Mouse (Mus musculus) limb, embryonic 13.5 days (tissue): ENCODE data around the gene Fubp1. TPM values are rescaled to one million over a fixed set of nuclear protein-coding genes. Genes with fewer than 3 reads are reported as not detected.
"Not testable (repeated sequence)": the region's sequence is repeated elsewhere in the genome, so short reads cannot be mapped to it uniquely, and the experiment has no call there.

Source experiments
- ATAC-seq: fragments of 200-750 bp; cut with Nextera tagmentation; 2 replicates; pipeline ENCODE4 v1.8.0; 2017; ENCODE audit warnings: low read depth, moderate number of reproducible peaks, moderate TSS enrichment; ENCODE audit not compliant: low FRiP score
- H3K27ac ChIP-seq: fragments of 300-500 bp; sonication (generic); 2 replicates; pipeline ENCODE4 v1.5.1; 2015; ENCODE audit warnings: inconsistent platforms, mild to moderate bottlenecking, moderate library complexity
- H3K27me3 ChIP-seq: fragments of 300-500 bp; sonication (generic); 2 replicates; pipeline ENCODE4 v1.6.1; 2015; ENCODE audit warnings: mild to moderate bottlenecking, inconsistent platforms
- H3K36me3 ChIP-seq: fragments of 300-500 bp; sonication (generic); 2 replicates; pipeline ENCODE4 v1.6.1; 2015; ENCODE audit warnings: inconsistent platforms, mild to moderate bottlenecking, moderate library complexity
- H3K4me1 ChIP-seq: fragments of 300-500 bp; sonication (generic); 2 replicates; pipeline ENCODE4 v1.6.1; 2015; ENCODE audit warnings: inconsistent platforms
- H3K4me2 ChIP-seq: fragments of 300-500 bp; sonication (generic); replicated peaks from 2 replicates; pipeline ENCODE4 v1.6.1; 2015; ENCODE audit warnings: inconsistent platforms, mild to moderate bottlenecking, moderate library complexity
- H3K4me3 ChIP-seq: fragments of 300-500 bp; sonication (generic); 2 replicates; pipeline ENCODE4 v1.5.1; 2015; ENCODE audit warnings: moderate library complexity, mild to moderate bottlenecking, inconsistent platforms
- H3K9ac ChIP-seq: fragments of 300-500 bp; sonication (generic); 2 replicates; pipeline ENCODE4 v1.6.1; 2015; ENCODE audit warnings: mild to moderate bottlenecking, inconsistent platforms
- H3K9me3 ChIP-seq: fragments of 300-500 bp; sonication (generic); 2 replicates; pipeline ENCODE4 v1.6.1; 2016; ENCODE audit warnings: inconsistent platforms
- WGBS: fragments of 180-500 bp; shearing (Covaris S2); methylation state at CpG from one replicate; pipeline ENCODE4 v1.1.7; 2015; 5-methylcytosine and 5-hydroxymethylcytosine counted together
- polyA plus RNA-seq: library from polyadenylated mRNA; unstranded; fragments of >200 nt; fragmentation: Nextera tagmentation; extraction: Ambion mirVana; gene quantifications from 2 replicates; pipeline ENCODE4 v1.2.1, GENCODE M21; 2015

The Fubp1 gene
- polyA plus RNA-seq, 1 experiment from 2014 or later, result 338 TPM

- 71% methylated on average over 4 of the region's 4 CpGs for WGBS
- Histone ChIP-seq H3K4me2 (no peak overlapping the region), H3K4me3 (no peak overlapping the region), H3K27me3 (no peaks in the 10 kb centered on the region), H3K4me1 (no peaks in the 10 kb centered on the region), H3K27ac (no peak overlapping the region; the same call in 1 of the 2 replicates), H3K9me3 (no peaks in the 10 kb centered on the region), H3K9ac (no peak overlapping the region), H3K36me3 (peaks cover 31% of the 10 kb centered on the region)
- ATAC-seq, result no peak
Measured at GRCm38 (mm10) chr3:152243304-152243703, 33.1 kb downstream of the Fubp1 start.

- H3K4me3 ChIP-seq, result no peak overlapping the region
- no peak overlapping the region for H3K4me2 ChIP-seq
- no peaks in the 10 kb centered on the region for H3K4me1 ChIP-seq
- peaks cover 15% of the 10 kb centered on the region for H3K36me3 ChIP-seq
- ATAC-seq, result no peak
- no peaks in the 10 kb centered on the region for H3K9me3 ChIP-seq
- H3K27me3 ChIP-seq, result no peaks in the 10 kb centered on the region
- H3K27ac ChIP-seq, result no peak overlapping the region
- no peak overlapping the region for H3K9ac ChIP-seq
- 83% methylated on average over 5 of the region's 5 CpGs for WGBS
Measured at GRCm38 (mm10) chr3:152245273-152245910, 35.2 kb downstream of the Fubp1 start.

- no peak overlapping the region for H3K4me3 ChIP-seq
- no peaks in the 10 kb centered on the region for H3K4me1 ChIP-seq
- H3K9ac ChIP-seq, result no peak overlapping the region
- no peak overlapping the region for H3K27ac ChIP-seq
- WGBS, result 90% methylated on average over 12 of the region's 12 CpGs
- no peak for ATAC-seq
- H3K9me3 ChIP-seq, result no peaks in the 10 kb centered on the region
- H3K4me2 ChIP-seq, result no peak overlapping the region
- no peaks in the 10 kb centered on the region for H3K27me3 ChIP-seq
- peaks cover 10% of the 10 kb centered on the region; the same call in 1 of the 2 replicates for H3K36me3 ChIP-seq
Measured at GRCm38 (mm10) chr3:152247708-152248107, 37.5 kb downstream of the Fubp1 start.

GRCm38 (mm10) chr3:152250487-152250886 is 40.3 kb downstream of the Fubp1 start:
- peaks cover 4% of the 10 kb centered on the region; the same call in 1 of the 2 replicates for H3K36me3 ChIP-seq
- H3K27me3 ChIP-seq, result no peaks in the 10 kb centered on the region
- no peak overlapping the region for H3K4me2 ChIP-seq
- H3K4me3 ChIP-seq, result no peak overlapping the region
- no peak overlapping the region for H3K9ac ChIP-seq
- H3K4me1 ChIP-seq, result no peaks in the 10 kb centered on the region
- no peak overlapping the region for H3K27ac ChIP-seq
- H3K9me3 ChIP-seq, result no peaks in the 10 kb centered on the region
- 84% methylated on average over 1 of the region's 1 CpGs for WGBS
- no peak for ATAC-seq

- Histone ChIP-seq H3K36me3 (no peaks in the 10 kb centered on the region), H3K27me3 (no peaks in the 10 kb centered on the region), H3K4me1 (0 out of 2 replicates have a peak, but pooled peaks cover 5% of the 10 kb centered on the region), H3K4me3 (no peak overlapping the region), H3K4me2 (no peak overlapping the region), H3K27ac (no peak overlapping the region), H3K9me3 (no peaks in the 10 kb centered on the region), H3K9ac (no peak overlapping the region)
- 75% methylated on average over 3 of the region's 3 CpGs for WGBS
- ATAC-seq, result no peak
Measured at GRCm38 (mm10) chr3:152257528-152257927, 47.3 kb downstream of the Fubp1 start.

GRCm38 (mm10) chr3:152259409-152259808 is 49.2 kb downstream of the Fubp1 start:
- H3K27ac ChIP-seq, H3K9ac ChIP-seq, H3K36me3 ChIP-seq, H3K4me3 ChIP-seq, H3K4me2 ChIP-seq, H3K27me3 ChIP-seq, H3K4me1 ChIP-seq, H3K9me3 ChIP-seq: not testable (repeated sequence)
- 33% methylated on average over 8 of the region's 9 CpGs for WGBS
- ATAC-seq, result peak; percentile 52

- Histone ChIP-seq H3K27me3 (peaks cover 11% of the 10 kb centered on the region), H3K4me2 (no peak overlapping the region), H3K4me3 (no peak overlapping the region), H3K9ac (no peak overlapping the region), H3K9me3 (no peaks in the 10 kb centered on the region), H3K36me3 (no peaks in the 10 kb centered on the region), H3K27ac (no peak overlapping the region), H3K4me1 (peaks cover 16% of the 10 kb centered on the region; the same call in 1 of the 2 replicates)
- WGBS, result 97% methylated on average over 1 of the region's 1 CpGs
- ATAC-seq, result no peak
Measured at GRCm38 (mm10) chr3:152260362-152260761, 50.1 kb downstream of the Fubp1 start.

- 40% methylated on average over 8 of the region's 8 CpGs for WGBS
- Histone ChIP-seq H3K9ac (peak overlapping the region; percentile 21; the same call in 1 of the 2 replicates), H3K4me2 (no peak overlapping the region), H3K4me3 (no peak overlapping the region), H3K27me3 (peaks cover 14% of the 10 kb centered on the region), H3K27ac (no peak overlapping the region), H3K9me3 (no peaks in the 10 kb centered on the region), H3K36me3 (no peaks in the 10 kb centered on the region), H3K4me1 (peaks cover 22% of the 10 kb centered on the region)
- no peak for ATAC-seq
Measured at GRCm38 (mm10) chr3:152261436-152261835, 51.2 kb downstream of the Fubp1 start.

GRCm38 (mm10) chr3:152261948-152262347 is 51.7 kb downstream of the Fubp1 start:
- Histone ChIP-seq H3K9me3 (no peaks in the 10 kb centered on the region), H3K27ac (no peak overlapping the region), H3K27me3 (peaks cover 17% of the 10 kb centered on the region), H3K36me3 (no peaks in the 10 kb centered on the region), H3K4me1 (peaks cover 26% of the 10 kb centered on the region), H3K4me3 (no peak overlapping the region), H3K4me2 (no peak overlapping the region), H3K9ac (no peak overlapping the region)
- no peak for ATAC-seq
- 52% methylated on average over 8 of the region's 8 CpGs for WGBS

GRCm38 (mm10) chr3:152264374-152264773 is 54.2 kb downstream of the Fubp1 start:
- H3K9me3 ChIP-seq, result no peaks in the 10 kb centered on the region
- ATAC-seq, result no peak
- WGBS, result 44% methylated on average over 10 of the region's 10 CpGs
- H3K4me2 ChIP-seq, result peak overlapping the region; percentile 88
- no peaks in the 10 kb centered on the region for H3K36me3 ChIP-seq
- peaks cover 28% of the 10 kb centered on the region for H3K27me3 ChIP-seq
- H3K4me1 ChIP-seq, result peaks cover 26% of the 10 kb centered on the region
- peak overlapping the region; percentile 62 for H3K4me3 ChIP-seq
- no peak overlapping the region for H3K9ac ChIP-seq
- no peak overlapping the region for H3K27ac ChIP-seq

- Histone ChIP-seq H3K27ac (0 out of 2 replicates have a peak overlapping the region, but pooled peaks have one; percentile 88), H3K4me2 (peak overlapping the region; percentile 88)
- 42% methylated on average over 12 of the region's 12 CpGs for WGBS
Measured at GRCm38 (mm10) chr3:152264830-152265229, 54.6 kb downstream of the Fubp1 start.

GRCm38 (mm10) chr3:152265351-152266035 is 55.3 kb downstream of the Fubp1 start:
- peaks cover 26% of the 10 kb centered on the region for H3K4me1 ChIP-seq
- WGBS, result under 1% methylated on average over 59 of the region's 63 CpGs
- H3K9me3 ChIP-seq, result no peaks in the 10 kb centered on the region
- H3K27me3 ChIP-seq, result peaks cover 28% of the 10 kb centered on the region
- peak overlapping the region; percentile 88 for H3K27ac ChIP-seq
- peak overlapping the region; percentile 80 for H3K9ac ChIP-seq
- H3K4me3 ChIP-seq, result peak overlapping the region; percentile 62
- H3K4me2 ChIP-seq, result peak overlapping the region; percentile 88
- no peaks in the 10 kb centered on the region for H3K36me3 ChIP-seq
- ATAC-seq, result peak; percentile 96

More at GRCm38 (mm10) chr3:152264830-152265229, 54.6 kb downstream of the Fubp1 start:
- H3K27me3 ChIP-seq, result peaks cover 28% of the 10 kb centered on the region
- no peaks in the 10 kb centered on the region for H3K9me3 ChIP-seq
- no peak for ATAC-seq
- H3K4me3 ChIP-seq, result peak overlapping the region; percentile 62
- peaks cover 26% of the 10 kb centered on the region for H3K4me1 ChIP-seq
- H3K9ac ChIP-seq, result peak overlapping the region; percentile 80; the same call in 1 of the 2 replicates
- no peaks in the 10 kb centered on the region for H3K36me3 ChIP-seq
